8 mouse cellular contexts compared by ENCODE assay signal in genomic region chr7:98734876-98735275, GRCm38 (mm10). TPM values are rescaled to one million over a fixed set of nuclear protein-coding genes. Genes with fewer than 3 reads are reported as not detected.
DNase-seq lines count a peak whose midpoint lies in the region; ATAC-seq lines count a peak whose summit lies in the region.

No protein-coding gene starts in this region.

- H3K27me3 ChIP-seq in hindbrain, embryonic 16.5 days (replicated peaks; ENCODE audit: control insufficient read depth, insufficient read depth, low read length) = no peaks in the 10 kb centered on the region
- H3K27me3 ChIP-seq in liver, embryonic 12.5 days (replicated peaks) = peaks cover 20% of the 10 kb centered on the region

- ATAC-seq in hindbrain, embryonic 16.5 days = peak; percentile 88
- ATAC-seq in liver, embryonic 12.5 days = no peak

- H3K36me3 ChIP-seq in hindbrain, embryonic 16.5 days (ENCODE audit: control insufficient read depth, insufficient read depth, low read length) = no peaks in the 10 kb centered on the region
- no peaks in the 10 kb centered on the region for H3K36me3 ChIP-seq in liver, embryonic 12.5 days

- peaks cover 9% of the 10 kb centered on the region for H3K4me1 ChIP-seq in hindbrain, embryonic 16.5 days (ENCODE audit: control insufficient read depth, insufficient read depth, low read depth, low read length)
- H3K4me1 ChIP-seq in liver, embryonic 12.5 days = no peaks in the 10 kb centered on the region

- H3K27ac ChIP-seq in hindbrain, embryonic 16.5 days (ENCODE audit: low read depth, low read length) = no peak overlapping the region
- no peak overlapping the region for H3K27ac ChIP-seq in liver, embryonic 12.5 days

- 20% methylated on average over 10 of the region's 10 CpGs for WGBS in hindbrain, embryonic 16.5 days
- WGBS in liver, embryonic 12.5 days (ENCODE audit: insufficient replicate concordance) = 36% methylated on average over 10 of the region's 10 CpGs

- H3K9me3 ChIP-seq in hindbrain, embryonic 16.5 days (ENCODE audit: control insufficient read depth, low read length) = no peaks in the 10 kb centered on the region
- H3K9me3 ChIP-seq in liver, embryonic 12.5 days (replicated peaks) = no peaks in the 10 kb centered on the region

- peak; percentile 10 to 22 for DNase-seq in left cerebral cortex, adult 18-20 months (ENCODE audit: low spot score in 2 of 2)
- no peak for DNase-seq in left cerebral cortex, adult 8-10 months (ENCODE audit: low spot score in 2 of 2)
- DNase-seq in cerebellum, adult 9-10 months = peak; percentile 16
- DNase-seq in frontal cortex, postnatal 14 days (ENCODE audit: low spot score in 2 of 2) = peak; percentile 21 to 23
- DNase-seq in retina, postnatal 7 days (ENCODE audit: low read depth, low spot score) = peak; percentile 9
- DNase-seq in spleen, postnatal 14 days (ENCODE audit: low spot score in 2 of 2) = no peak

- H3K9ac ChIP-seq in hindbrain, embryonic 16.5 days (ENCODE audit: low read depth, low read length) = peak overlapping the region; percentile 24; the same call in 1 of the 2 replicates
- no peak overlapping the region for H3K9ac ChIP-seq in liver, embryonic 12.5 days

- H3K4me2 ChIP-seq in hindbrain, embryonic 16.5 days (ENCODE audit: low read length) = no peak overlapping the region; the same call in 1 of the 2 replicates
- H3K4me2 ChIP-seq in liver, embryonic 12.5 days = no peak overlapping the region

- no peak overlapping the region for H3K4me3 ChIP-seq in hindbrain, embryonic 16.5 days (ENCODE audit: low read length)
- H3K4me3 ChIP-seq in liver, embryonic 12.5 days = no peak overlapping the region

RNA-seq across cellular contexts. Expression of gene Thap12, which starts 32.0 kb away (rescaled TPM):
- 10 to 100 TPM; 62.3 to 63.1 TPM for total RNA-seq in left cerebral cortex, adult 18-20 months (2021)
- total RNA-seq in left cerebral cortex, adult 8-10 months (2022) = 10 to 100 TPM; 55.7 to 68.5 (median 57.2) TPM
- polyA plus RNA-seq in hindbrain, embryonic 16.5 days (2015; fragmentation: Nextera tagmentation; extraction: Ambion mirVana) = 40.2 and 45.6 TPM in 2 replicates
- 27.7 and 28.9 TPM in 2 replicates for polyA plus RNA-seq in liver, embryonic 12.5 days (2016; fragmentation: Nextera tagmentation; extraction: Ambion mirVana)

Comparison
In these comparisons a context has a peak if more than half of its experiments do, and no peak if none do; other contexts are left out.
1. DNase-seq: peak in left cerebral cortex, adult 18-20 months (2 of 2), cerebellum, adult 9-10 months (single experiment), frontal cortex, postnatal 14 days (2 of 2) and retina, postnatal 7 days (single experiment); none in left cerebral cortex, adult 8-10 months (0 of 2) and spleen, postnatal 14 days (0 of 2).